Mouse (Mus musculus): Measurements from ENCODE around the gene Dag1. TPM values are rescaled to one million over a fixed set of nuclear protein-coding genes. Genes with fewer than 3 reads are reported as not detected.

Dag1 gene
- polyA plus RNA-seq, 1 experiment from 2014 or later: 42.0 TPM

GRCm38 (mm10) chr9:108189023-108189422, 74.7 kb downstream of the Dag1 start:
- peaks cover 8% of the 10 kb centered on the region; the same call in 1 of the 2 replicates for H3K36me3 ChIP-seq (ENCODE audit: control insufficient read depth, insufficient read depth, low read length)
- no peaks in the 10 kb centered on the region for H3K27me3 ChIP-seq (replicated peaks; ENCODE audit: control insufficient read depth, insufficient read depth, low read length)
- no peaks in the 10 kb centered on the region for H3K9me3 ChIP-seq (replicated peaks; ENCODE audit: control insufficient read depth, low read length)
- no peak for DNase-seq (ENCODE audit: low spot score)
- H3K4me1 ChIP-seq (ENCODE audit: control insufficient read depth, insufficient read depth, low read length): peaks cover 6% of the 10 kb centered on the region; the same call in 1 of the 2 replicates
- WGBS: 76% methylated on average over 7 of the region's 7 CpGs
- no peak overlapping the region for H3K27ac ChIP-seq (ENCODE audit: low read depth, low read length)
- peak overlapping the region; percentile 83 for H3K4me3 ChIP-seq (ENCODE audit: low read depth, low read length)
- no peak for ATAC-seq
- no peak overlapping the region for H3K9ac ChIP-seq (ENCODE audit: low read length)
- peak overlapping the region; percentile 76 for H3K4me2 ChIP-seq (ENCODE audit: low read length)

GRCm38 (mm10) chr9:108188511-108188910, 75.2 kb downstream of the Dag1 start:
- peaks cover 8% of the 10 kb centered on the region; the same call in 1 of the 2 replicates for H3K36me3 ChIP-seq (ENCODE audit: control insufficient read depth, insufficient read depth, low read length)
- H3K27ac ChIP-seq (ENCODE audit: low read depth, low read length): no peak overlapping the region
- no peak overlapping the region for H3K4me3 ChIP-seq (ENCODE audit: low read depth, low read length)
- WGBS: 79% methylated on average over 8 of the region's 8 CpGs
- peaks cover 6% of the 10 kb centered on the region; the same call in 1 of the 2 replicates for H3K4me1 ChIP-seq (ENCODE audit: control insufficient read depth, insufficient read depth, low read length)
- H3K9ac ChIP-seq (ENCODE audit: low read length): no peak overlapping the region; the same call in 1 of the 2 replicates
- H3K27me3 ChIP-seq (replicated peaks; ENCODE audit: control insufficient read depth, insufficient read depth, low read length): no peaks in the 10 kb centered on the region
- peak overlapping the region; percentile 76 for H3K4me2 ChIP-seq (ENCODE audit: low read length)
- no peaks in the 10 kb centered on the region for H3K9me3 ChIP-seq (replicated peaks; ENCODE audit: control insufficient read depth, low read length)
- DNase-seq (ENCODE audit: low spot score): no peak
- no peak for ATAC-seq

- H3K4me1 ChIP-seq (ENCODE audit: control insufficient read depth, insufficient read depth, low read length): peaks cover 6% of the 10 kb centered on the region; the same call in 1 of the 2 replicates
- ATAC-seq: no peak
- no peak overlapping the region for H3K4me2 ChIP-seq (ENCODE audit: low read length)
- 49% methylated on average over 6 of the region's 6 CpGs for WGBS
- no peaks in the 10 kb centered on the region for H3K9me3 ChIP-seq (replicated peaks; ENCODE audit: control insufficient read depth, low read length)
- DNase-seq (ENCODE audit: low spot score): no peak
- H3K27ac ChIP-seq (ENCODE audit: low read depth, low read length): no peak overlapping the region
- H3K4me3 ChIP-seq (ENCODE audit: low read depth, low read length): no peak overlapping the region
- H3K27me3 ChIP-seq (replicated peaks; ENCODE audit: control insufficient read depth, insufficient read depth, low read length): no peaks in the 10 kb centered on the region
- no peak overlapping the region; the same call in 1 of the 2 replicates for H3K9ac ChIP-seq (ENCODE audit: low read length)
- peaks cover 8% of the 10 kb centered on the region; the same call in 1 of the 2 replicates for H3K36me3 ChIP-seq (ENCODE audit: control insufficient read depth, insufficient read depth, low read length)
These were observed 76.1 kb downstream of the Dag1 start for GRCm38 (mm10) chr9:108187616-108188015.

- Histone ChIP-seq H3K4me1 (ENCODE audit: control insufficient read depth, insufficient read depth, low read length) (peaks cover 6% of the 10 kb centered on the region; the same call in 1 of the 2 replicates), H3K4me3 (ENCODE audit: low read depth, low read length) (no peak overlapping the region), H3K27me3 (replicated peaks; ENCODE audit: control insufficient read depth, insufficient read depth, low read length) (no peaks in the 10 kb centered on the region), H3K9me3 (replicated peaks; ENCODE audit: control insufficient read depth, low read length) (no peaks in the 10 kb centered on the region), H3K9ac (ENCODE audit: low read length) (no peak overlapping the region), H3K27ac (ENCODE audit: low read depth, low read length) (no peak overlapping the region), H3K4me2 (ENCODE audit: low read length) (no peak overlapping the region), H3K36me3 (ENCODE audit: control insufficient read depth, insufficient read depth, low read length) (peaks cover 8% of the 10 kb centered on the region; the same call in 1 of the 2 replicates)
- ATAC-seq (no peak), DNase-seq (ENCODE audit: low spot score) (no peak)
- 89% methylated on average over 8 of the region's 8 CpGs for WGBS
These were observed 78.0 kb downstream of the Dag1 start for GRCm38 (mm10) chr9:108185786-108186185.

GRCm38 (mm10) chr9:108183531-108183994, 80.2 kb downstream of the Dag1 start:
- 91% methylated on average over 19 of the region's 19 CpGs for WGBS
- no peak for DNase-seq (ENCODE audit: low spot score)
- 0 out of 2 replicates have a peak, but pooled peaks cover 3% of the 10 kb centered on the region for H3K4me1 ChIP-seq (ENCODE audit: control insufficient read depth, insufficient read depth, low read length)

GRCm38 (mm10) chr9:108182806-108183506, 80.8 kb downstream of the Dag1 start:
- Histone ChIP-seq H3K4me1 (ENCODE audit: control insufficient read depth, insufficient read depth, low read length) (no peaks in the 10 kb centered on the region), H3K9me3 (replicated peaks; ENCODE audit: control insufficient read depth, low read length) (no peaks in the 10 kb centered on the region), H3K4me2 (ENCODE audit: low read length) (no peak overlapping the region), H3K36me3 (ENCODE audit: control insufficient read depth, insufficient read depth, low read length) (peaks cover 8% of the 10 kb centered on the region; the same call in 1 of the 2 replicates), H3K9ac (ENCODE audit: low read length) (no peak overlapping the region), H3K27me3 (replicated peaks; ENCODE audit: control insufficient read depth, insufficient read depth, low read length) (no peaks in the 10 kb centered on the region), H3K4me3 (ENCODE audit: low read depth, low read length) (no peak overlapping the region), H3K27ac (ENCODE audit: low read depth, low read length) (no peak overlapping the region)
- ATAC-seq (no peak), DNase-seq (ENCODE audit: low spot score) (no peak)
- WGBS: 67% methylated on average over 11 of the region's 11 CpGs

More at GRCm38 (mm10) chr9:108183531-108183994, 80.2 kb downstream of the Dag1 start:
- no peak overlapping the region for H3K9ac ChIP-seq (ENCODE audit: low read length)
- no peak overlapping the region for H3K27ac ChIP-seq (ENCODE audit: low read depth, low read length)
- no peaks in the 10 kb centered on the region for H3K27me3 ChIP-seq (replicated peaks; ENCODE audit: control insufficient read depth, insufficient read depth, low read length)
- H3K4me2 ChIP-seq (ENCODE audit: low read length): no peak overlapping the region
- no peak overlapping the region for H3K4me3 ChIP-seq (ENCODE audit: low read depth, low read length)
- no peaks in the 10 kb centered on the region for H3K9me3 ChIP-seq (replicated peaks; ENCODE audit: control insufficient read depth, low read length)
- no peak for ATAC-seq
- peaks cover 8% of the 10 kb centered on the region; the same call in 1 of the 2 replicates for H3K36me3 ChIP-seq (ENCODE audit: control insufficient read depth, insufficient read depth, low read length)

GRCm38 (mm10) chr9:108178391-108178790, 85.4 kb downstream of the Dag1 start:
- H3K27ac ChIP-seq (ENCODE audit: low read depth, low read length): no peak overlapping the region
- no peak overlapping the region for H3K4me3 ChIP-seq (ENCODE audit: low read depth, low read length)
- DNase-seq (ENCODE audit: low spot score) (no peak), ATAC-seq (no peak)
- no peaks in the 10 kb centered on the region for H3K27me3 ChIP-seq (replicated peaks; ENCODE audit: control insufficient read depth, insufficient read depth, low read length)
- WGBS: 75% methylated on average over 5 of the region's 5 CpGs
- H3K36me3 ChIP-seq (ENCODE audit: control insufficient read depth, insufficient read depth, low read length): no peaks in the 10 kb centered on the region
- H3K9me3 ChIP-seq (replicated peaks; ENCODE audit: control insufficient read depth, low read length): no peaks in the 10 kb centered on the region
- no peak overlapping the region for H3K9ac ChIP-seq (ENCODE audit: low read length)
- no peak overlapping the region for H3K4me2 ChIP-seq (ENCODE audit: low read length)
- no peaks in the 10 kb centered on the region for H3K4me1 ChIP-seq (ENCODE audit: control insufficient read depth, insufficient read depth, low read length)

- H3K9me3 ChIP-seq (replicated peaks; ENCODE audit: control insufficient read depth, low read length): no peaks in the 10 kb centered on the region
- ATAC-seq: no peak
- WGBS: 79% methylated on average over 18 of the region's 19 CpGs
These were observed 88.5 kb downstream of the Dag1 start for GRCm38 (mm10) chr9:108175116-108175838.

More at GRCm38 (mm10) chr9:108175116-108175838, 88.5 kb downstream of the Dag1 start:
- no peak overlapping the region for H3K9ac ChIP-seq (ENCODE audit: low read length)
- DNase-seq (ENCODE audit: low spot score): no peak
- H3K4me2 ChIP-seq (ENCODE audit: low read length): no peak overlapping the region
- H3K27me3 ChIP-seq (replicated peaks; ENCODE audit: control insufficient read depth, insufficient read depth, low read length): no peaks in the 10 kb centered on the region
- H3K4me3 ChIP-seq (ENCODE audit: low read depth, low read length): no peak overlapping the region
- H3K27ac ChIP-seq (ENCODE audit: low read depth, low read length): no peak overlapping the region
- no peaks in the 10 kb centered on the region for H3K36me3 ChIP-seq (ENCODE audit: control insufficient read depth, insufficient read depth, low read length)
- no peaks in the 10 kb centered on the region for H3K4me1 ChIP-seq (ENCODE audit: control insufficient read depth, insufficient read depth, low read length)

Measured in forebrain, embryonic 14.5 days (tissue).